Mouse (Mus musculus) embryonic facial prominence, embryonic 10.5 days (tissue): ENCODE data around the gene Gpalpp1. TPM values are rescaled to one million over a fixed set of nuclear protein-coding genes. Genes with fewer than 3 reads are reported as not detected.
A peak's percentile ranks its signal among the peaks of the same experiment; 100 is the strongest.

Experiments
- DNase-seq: peaks from one replicate; pipeline ENCODE4 v3.0.0-alpha.2; 2017; ENCODE audit warnings: low spot score
- H3K27ac ChIP-seq: fragments of 300-500 bp; sonication (generic); replicated peaks from 2 replicates; pipeline ENCODE4 v1.5.1; 2016; ENCODE audit warnings: mild to moderate bottlenecking
- H3K27me3 ChIP-seq: fragments of 300-500 bp; sonication (generic); replicated peaks from 2 replicates; pipeline ENCODE4 v1.6.1; 2016; ENCODE audit warnings: low read depth, mild to moderate bottlenecking; ENCODE audit not compliant: poor library complexity, severe bottlenecking
- H3K36me3 ChIP-seq: fragments of 300-500 bp; sonication (generic); replicated peaks from 2 replicates; pipeline ENCODE4 v1.6.1; 2016; ENCODE audit warnings: mild to moderate bottlenecking, moderate library complexity
- H3K4me1 ChIP-seq: fragments of 300-500 bp; sonication (generic); 2 replicates; pipeline ENCODE4 v1.6.1; 2016
- H3K4me3 ChIP-seq: fragments of 300-500 bp; sonication (generic); 2 replicates; pipeline ENCODE4 v1.5.1; 2016; ENCODE audit warnings: mild to moderate bottlenecking, moderate library complexity
- H3K9me3 ChIP-seq: fragments of 300-500 bp; sonication (generic); 2 replicates; pipeline ENCODE4 v1.6.1; 2016; ENCODE audit warnings: mild to moderate bottlenecking
- WGBS: fragments of 180-500 bp; shearing (Covaris S2); methylation state at CpG from one replicate; pipeline ENCODE4 v1.1.7; 2016; 5-methylcytosine and 5-hydroxymethylcytosine counted together
- polyA plus RNA-seq: library from polyadenylated mRNA; unstranded; fragments of >200 nt; fragmentation: Nextera tagmentation; extraction: Ambion mirVana; gene quantifications from 2 replicates; pipeline ENCODE4 v1.2.1, GENCODE M21; 2016

Gene Gpalpp1
- polyA plus RNA-seq, result 15.6 and 16.1 TPM in 2 replicates

GRCm38 (mm10) chr14:76110396-76111221, at the start of gene Gpalpp1, which contains the start of gene Nufip1:
TSS of gene Gpalpp1 (minus strand) at chr14:76110760.
TSS of gene Nufip1 (plus strand) at chr14:76110891.
- peaks cover 18% of the 10 kb centered on the region for H3K4me1 ChIP-seq
- peak; percentile 92 for DNase-seq
- WGBS, result under 1% methylated on average over 69 of the region's 69 CpGs
- peak within 1 kb of the TSS; percentile 91 for H3K27ac ChIP-seq
- H3K36me3 ChIP-seq, result peaks cover 31% of the 10 kb centered on the region
- H3K9me3 ChIP-seq, result no peaks in the 10 kb centered on the region
- H3K27me3 ChIP-seq, result no peaks in the 10 kb centered on the region
- peak within 1 kb of the TSS; percentile 94 for H3K4me3 ChIP-seq

GRCm38 (mm10) chr14:76158192-76158785, 47.7 kb upstream of the Gpalpp1 start:
- 60% methylated on average over 5 of the region's 5 CpGs for WGBS
- H3K27ac ChIP-seq, result no peak overlapping the region
- peaks cover 27% of the 10 kb centered on the region for H3K4me1 ChIP-seq
- no peaks in the 10 kb centered on the region for H3K36me3 ChIP-seq
- H3K9me3 ChIP-seq, result no peaks in the 10 kb centered on the region
- DNase-seq, result no peak
- no peak overlapping the region for H3K4me3 ChIP-seq
- H3K27me3 ChIP-seq, result no peaks in the 10 kb centered on the region

- Histone ChIP-seq H3K36me3 (no peaks in the 10 kb centered on the region), H3K4me3 (peak overlapping the region; percentile 84), H3K9me3 (no peaks in the 10 kb centered on the region), H3K4me1 (peaks cover 51% of the 10 kb centered on the region), H3K27ac (no peak overlapping the region), H3K27me3 (no peaks in the 10 kb centered on the region)
- 21% methylated on average over 6 of the region's 6 CpGs for WGBS
- DNase-seq, result no peak
Measured at GRCm38 (mm10) chr14:76153828-76154227, 43.3 kb upstream of the Gpalpp1 start.

GRCm38 (mm10) chr14:76153003-76153675, 42.6 kb upstream of the Gpalpp1 start:
- Histone ChIP-seq H3K9me3 (no peaks in the 10 kb centered on the region), H3K4me1 (peaks cover 45% of the 10 kb centered on the region), H3K27ac (peak overlapping the region; percentile 99), H3K27me3 (no peaks in the 10 kb centered on the region), H3K4me3 (peak overlapping the region; percentile 84), H3K36me3 (no peaks in the 10 kb centered on the region)
- WGBS, result 2% methylated on average over 24 of the region's 24 CpGs
- DNase-seq, result peak; percentile 62

- Histone ChIP-seq H3K27ac (peak overlapping the region; percentile 99), H3K4me3 (peak overlapping the region; percentile 84), H3K4me1 (peaks cover 38% of the 10 kb centered on the region), H3K9me3 (no peaks in the 10 kb centered on the region), H3K27me3 (no peaks in the 10 kb centered on the region), H3K36me3 (no peaks in the 10 kb centered on the region)
- peak; percentile 94 for DNase-seq
- under 1% methylated on average over 41 of the region's 41 CpGs for WGBS
Measured at GRCm38 (mm10) chr14:76152162-76153002, 41.8 kb upstream of the Gpalpp1 start.

GRCm38 (mm10) chr14:76151820-76152161, 41.2 kb upstream of the Gpalpp1 start:
- Histone ChIP-seq H3K4me3 (peak overlapping the region; percentile 84), H3K9me3 (no peaks in the 10 kb centered on the region), H3K4me1 (peaks cover 34% of the 10 kb centered on the region), H3K27me3 (no peaks in the 10 kb centered on the region), H3K36me3 (no peaks in the 10 kb centered on the region), H3K27ac (peak overlapping the region; percentile 99)
- no peak for DNase-seq
- 2% methylated on average over 10 of the region's 10 CpGs for WGBS

- no peaks in the 10 kb centered on the region for H3K9me3 ChIP-seq
- 77% methylated on average over 2 of the region's 2 CpGs for WGBS
- no peak for DNase-seq
- H3K4me1 ChIP-seq, result peaks cover 37% of the 10 kb centered on the region
- H3K36me3 ChIP-seq, result no peaks in the 10 kb centered on the region
- H3K4me3 ChIP-seq, result no peak overlapping the region
- H3K27ac ChIP-seq, result no peak overlapping the region
- H3K27me3 ChIP-seq, result no peaks in the 10 kb centered on the region
Measured at GRCm38 (mm10) chr14:76151011-76151410, 40.5 kb upstream of the Gpalpp1 start.

- Histone ChIP-seq H3K4me3 (no peak overlapping the region), H3K9me3 (no peaks in the 10 kb centered on the region), H3K27ac (peak overlapping the region; percentile 4; the same call in 1 of the 2 replicates), H3K27me3 (no peaks in the 10 kb centered on the region), H3K4me1 (peaks cover 37% of the 10 kb centered on the region), H3K36me3 (no peaks in the 10 kb centered on the region)
- DNase-seq, result no peak
- 85% methylated on average over 11 of the region's 11 CpGs for WGBS
Measured at GRCm38 (mm10) chr14:76150499-76150898, 39.9 kb upstream of the Gpalpp1 start.

- no peaks in the 10 kb centered on the region for H3K9me3 ChIP-seq
- H3K27me3 ChIP-seq, result no peaks in the 10 kb centered on the region
- H3K27ac ChIP-seq, result peak overlapping the region; percentile 19
- 34% methylated on average over 13 of the region's 13 CpGs for WGBS
- DNase-seq, result peak; percentile 49
- no peaks in the 10 kb centered on the region for H3K36me3 ChIP-seq
- H3K4me3 ChIP-seq, result peak overlapping the region; percentile 31
- H3K4me1 ChIP-seq, result peaks cover 37% of the 10 kb centered on the region
Measured at GRCm38 (mm10) chr14:76149531-76150179, 39.1 kb upstream of the Gpalpp1 start.

- no peaks in the 10 kb centered on the region for H3K27me3 ChIP-seq
- no peaks in the 10 kb centered on the region for H3K9me3 ChIP-seq
- no peak overlapping the region for H3K27ac ChIP-seq
- WGBS, result 90% methylated on average over 10 of the region's 10 CpGs
- no peaks in the 10 kb centered on the region for H3K36me3 ChIP-seq
- H3K4me3 ChIP-seq, result no peak overlapping the region
- H3K4me1 ChIP-seq, result peaks cover 29% of the 10 kb centered on the region
- no peak for DNase-seq
Measured at GRCm38 (mm10) chr14:76148294-76148693, 37.7 kb upstream of the Gpalpp1 start.

- Histone ChIP-seq H3K9me3 (no peaks in the 10 kb centered on the region), H3K27ac (no peak overlapping the region), H3K36me3 (no peaks in the 10 kb centered on the region), H3K4me1 (peaks cover 24% of the 10 kb centered on the region), H3K4me3 (no peak overlapping the region), H3K27me3 (no peaks in the 10 kb centered on the region)
- no peak for DNase-seq
- WGBS, result 82% methylated on average over 6 of the region's 6 CpGs
Measured at GRCm38 (mm10) chr14:76147061-76147460, 36.5 kb upstream of the Gpalpp1 start.
